Mouse (Mus musculus) stomach, embryonic 16.5 days (tissue): Measurements from ENCODE around the gene Tbl1xr1. TPM values are rescaled to one million over a fixed set of nuclear protein-coding genes. Genes with fewer than 3 reads are reported as not detected.

ENCODE experiments used
- ATAC-seq: fragments of 200-750 bp; cut with Nextera tagmentation; 2 replicates; pipeline ENCODE4 v1.8.0; 2017; ENCODE audit warnings: moderate number of reproducible peaks, moderate TSS enrichment; ENCODE audit not compliant: insufficient read depth, low FRiP score
- H3K27ac ChIP-seq: fragments of 300-500 bp; sonication (generic); 2 replicates; pipeline ENCODE4 v1.5.1; 2014; ENCODE audit warnings: low read length
- H3K27me3 ChIP-seq: fragments of 300-500 bp; sonication (generic); 2 replicates; pipeline ENCODE4 v1.6.1; 2014; ENCODE audit warnings: low read length, control low read depth, mixed read lengths; ENCODE audit not compliant: control insufficient read depth, insufficient read depth
- H3K36me3 ChIP-seq: fragments of 300-500 bp; sonication (generic); 2 replicates; pipeline ENCODE4 v1.6.1; 2014; ENCODE audit warnings: low read length; ENCODE audit not compliant: control insufficient read depth, insufficient read depth
- H3K4me1 ChIP-seq: fragments of 300-500 bp; sonication (generic); 2 replicates; pipeline ENCODE4 v1.6.1; 2014; ENCODE audit warnings: low read length, control low read depth, mixed read lengths; ENCODE audit not compliant: control insufficient read depth, insufficient read depth
- H3K4me2 ChIP-seq: fragments of 300-500 bp; sonication (generic); 2 replicates; pipeline ENCODE4 v1.6.1; 2014; ENCODE audit warnings: low read depth, low read length, mixed read lengths
- H3K4me3 ChIP-seq: fragments of 300-500 bp; sonication (generic); replicated peaks from 2 replicates; pipeline ENCODE4 v1.5.1; 2014; ENCODE audit warnings: mild to moderate bottlenecking, low read length
- H3K9ac ChIP-seq: fragments of 300-500 bp; sonication (generic); 2 replicates; pipeline ENCODE4 v1.6.1; 2014; ENCODE audit warnings: low read length
- H3K9me3 ChIP-seq: fragments of 300-500 bp; sonication (generic); replicated peaks from 2 replicates; pipeline ENCODE4 v1.6.1; 2016; ENCODE audit warnings: low read length, control low read depth; ENCODE audit not compliant: control insufficient read depth
- WGBS: fragments of 180-500 bp; shearing (Covaris S2); extraction: QIAGEN DNeasy Blood & Tissue Kit; methylation state at CpG from one replicate; pipeline ENCODE4 v1.1.7; 2014; 5-methylcytosine and 5-hydroxymethylcytosine counted together
- polyA plus RNA-seq: library from polyadenylated mRNA; unstranded; fragments of >200 nt; fragmentation: Nextera tagmentation; extraction: Ambion mirVana; gene quantifications from 2 replicates; pipeline ENCODE4 v1.2.1, GENCODE M21; 2015

Gene Tbl1xr1
- polyA plus RNA-seq, 1 experiment from 2014 or later: 18.5 TPM

DNA sequence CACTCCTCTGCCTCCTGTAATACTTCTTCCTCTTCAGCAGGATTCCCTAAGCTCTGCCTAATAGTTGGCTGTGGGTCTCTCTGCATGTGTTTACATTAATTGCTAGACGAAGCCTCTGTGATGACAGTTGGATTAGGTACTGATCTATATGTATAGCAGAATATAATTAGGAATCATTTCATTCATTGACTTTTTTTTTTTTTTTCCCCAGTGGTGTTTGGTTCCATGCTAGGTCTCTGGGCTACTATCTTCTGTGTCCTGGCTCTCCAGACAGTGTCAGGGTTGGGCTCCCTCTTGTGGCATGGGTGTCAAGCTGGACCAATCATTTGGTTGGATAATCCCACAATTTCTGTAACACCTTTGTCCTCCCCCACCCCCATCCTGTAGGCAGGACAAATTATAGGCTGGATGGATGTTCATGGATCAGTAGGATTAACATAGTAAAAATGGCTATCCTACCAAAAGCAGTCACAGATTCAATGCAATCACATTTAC lies 71.0 kb downstream of the Tbl1xr1 start:
- Histone ChIP-seq H3K36me3 (no peaks in the 10 kb centered on the region), H3K27ac (no peak overlapping the region), H3K4me3 (no peak overlapping the region), H3K27me3 (no peaks in the 10 kb centered on the region), H3K9me3 (no peaks in the 10 kb centered on the region), H3K4me2 (no peak overlapping the region), H3K4me1 (no peaks in the 10 kb centered on the region), H3K9ac (no peak overlapping the region)
- ATAC-seq: no peak
- WGBS: 43% methylated on average over 1 of the region's 1 CpGs

DNA sequence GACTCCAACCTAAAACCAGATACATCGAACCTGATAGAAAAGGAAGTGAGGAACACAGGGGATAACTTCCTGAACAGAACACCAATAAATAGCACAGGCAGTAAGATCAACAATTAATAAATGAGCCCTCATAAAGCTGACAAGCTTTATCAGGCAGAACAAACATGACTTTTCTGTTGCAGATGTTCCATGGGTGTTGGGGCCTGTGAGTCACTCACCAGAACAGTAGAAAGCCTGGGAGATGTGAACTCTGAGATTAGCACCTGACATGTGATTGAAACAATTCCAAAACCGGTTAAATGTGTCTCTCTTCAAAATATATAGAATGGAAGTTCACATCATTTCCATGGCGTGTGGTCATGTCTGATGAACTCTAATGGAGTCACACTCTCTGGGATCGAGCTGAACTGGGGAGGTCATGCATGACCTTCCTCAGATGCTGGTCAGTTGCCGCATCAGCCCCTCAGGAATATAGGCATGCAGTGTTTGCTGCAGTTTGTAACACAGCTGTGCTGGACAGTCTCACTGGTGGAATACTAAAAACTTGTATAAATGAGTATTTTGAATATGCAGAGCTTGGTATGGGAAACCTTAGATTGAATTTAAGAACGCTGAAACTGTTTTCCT lies 72.0 kb downstream of the Tbl1xr1 start:
- Histone ChIP-seq H3K4me1 (no peaks in the 10 kb centered on the region), H3K36me3 (no peaks in the 10 kb centered on the region), H3K4me2 (no peak overlapping the region), H3K9me3 (no peaks in the 10 kb centered on the region), H3K27ac (no peak overlapping the region), H3K27me3 (no peaks in the 10 kb centered on the region), H3K9ac (no peak overlapping the region), H3K4me3 (no peak overlapping the region)
- ATAC-seq: no peak
- 71% methylated on average over 6 of the region's 6 CpGs for WGBS

DNA sequence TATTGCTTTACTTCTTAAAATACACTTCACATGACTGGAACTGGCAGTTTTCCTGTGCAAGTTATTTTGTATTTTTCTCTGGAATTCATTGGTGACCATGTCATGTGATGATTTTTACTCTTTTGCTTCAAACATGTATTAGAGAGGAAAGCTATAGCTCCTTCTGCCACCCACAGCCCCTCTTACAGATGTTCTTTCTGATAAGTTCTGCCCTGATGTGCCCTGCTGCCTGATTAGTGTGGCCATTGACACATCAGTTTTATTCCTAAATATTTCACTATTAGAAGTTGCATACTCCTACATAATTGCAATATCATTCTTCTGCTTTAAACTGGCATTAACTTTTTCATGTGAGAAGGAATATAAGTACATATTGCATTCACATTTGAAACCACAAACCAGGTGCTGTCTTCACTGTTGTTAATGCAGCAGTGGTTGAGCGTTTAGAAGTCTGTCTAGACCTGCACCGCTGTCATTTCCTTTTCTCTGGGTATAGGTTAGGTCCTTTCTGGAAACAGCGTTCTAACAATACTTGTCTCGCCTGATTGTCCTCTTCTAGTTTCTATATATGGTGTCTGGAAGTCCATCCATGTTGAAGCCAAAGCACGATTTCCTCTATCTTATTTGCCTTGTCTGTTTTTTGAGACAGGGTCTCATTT lies 74.5 kb downstream of the Tbl1xr1 start:
- H3K9me3 ChIP-seq: no peaks in the 10 kb centered on the region
- H3K4me3 ChIP-seq: no peak overlapping the region
- WGBS: 83% methylated on average over 5 of the region's 5 CpGs
- H3K27ac ChIP-seq: no peak overlapping the region
- no peaks in the 10 kb centered on the region for H3K27me3 ChIP-seq
- no peak overlapping the region for H3K4me2 ChIP-seq
- H3K9ac ChIP-seq: no peak overlapping the region
- no peaks in the 10 kb centered on the region for H3K36me3 ChIP-seq
- ATAC-seq: no peak
- H3K4me1 ChIP-seq: no peaks in the 10 kb centered on the region

DNA sequence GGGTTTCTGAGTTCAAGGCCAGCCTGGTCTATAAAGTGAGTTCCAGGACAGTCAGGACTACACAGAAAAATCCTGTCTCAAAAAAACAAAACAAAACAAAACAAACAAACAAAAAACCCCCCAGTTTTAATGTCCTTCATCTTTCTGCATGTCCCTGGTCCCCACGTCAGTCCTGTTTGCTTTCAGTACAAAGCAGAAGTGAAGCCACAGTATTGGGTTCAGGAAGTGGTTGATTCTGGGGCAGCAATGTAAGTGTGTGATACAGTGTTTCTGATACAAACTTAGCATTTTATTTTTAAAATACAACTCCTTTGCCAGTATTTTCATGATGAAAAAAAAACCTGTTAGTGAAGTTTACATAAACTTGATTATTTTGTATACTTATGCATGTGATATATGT lies 76.3 kb downstream of the Tbl1xr1 start:
- no peak for ATAC-seq
- Histone ChIP-seq H3K4me2 (no peak overlapping the region), H3K9me3 (no peaks in the 10 kb centered on the region), H3K27ac (no peak overlapping the region), H3K36me3 (0 out of 2 replicates have a peak, but pooled peaks cover 4% of the 10 kb centered on the region), H3K27me3 (no peaks in the 10 kb centered on the region), H3K4me3 (no peak overlapping the region), H3K4me1 (no peaks in the 10 kb centered on the region), H3K9ac (no peak overlapping the region)
- 82% methylated on average over 1 of the region's 1 CpGs for WGBS

DNA sequence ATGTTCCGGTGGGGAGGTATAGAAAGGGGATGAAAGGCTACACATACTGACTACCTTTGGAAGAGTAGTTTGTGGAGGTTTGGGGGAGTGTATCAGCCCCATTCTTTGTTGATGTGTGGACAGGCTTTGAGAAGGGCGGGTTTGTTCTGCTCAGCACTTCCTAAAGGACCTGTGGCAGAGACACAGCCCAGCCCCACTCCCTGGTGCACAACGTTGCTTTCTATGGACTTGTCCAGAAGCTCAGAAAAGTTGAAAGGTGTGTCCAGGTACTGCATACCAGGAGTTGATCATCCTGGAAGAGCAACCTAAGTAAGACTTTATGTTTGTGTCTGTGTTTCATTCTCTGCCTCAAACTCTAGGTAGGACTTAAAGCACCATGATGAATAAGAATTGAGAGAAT lies 78.1 kb downstream of the Tbl1xr1 start:
- no peak for ATAC-seq
- H3K4me2 ChIP-seq: no peak overlapping the region

DNA sequence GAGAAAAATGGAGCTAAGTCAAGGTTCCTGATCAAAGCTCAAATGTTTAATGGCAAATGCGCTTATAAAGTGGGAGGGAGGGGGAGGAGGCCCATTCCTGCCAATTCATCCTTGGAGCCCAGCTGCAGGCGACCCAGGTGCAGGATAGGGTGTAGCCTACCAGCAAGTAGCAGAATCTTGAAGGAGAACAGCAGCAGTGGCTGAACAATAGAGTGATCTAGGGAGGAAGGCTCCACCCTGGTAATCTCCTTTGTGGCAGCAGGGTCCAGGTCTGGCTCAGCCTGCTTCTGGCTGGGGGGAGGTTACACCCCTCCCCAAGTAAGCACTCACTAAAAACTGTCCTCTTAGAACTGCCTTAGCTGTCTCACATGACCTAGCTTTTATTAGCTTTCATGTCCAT lies 79.9 kb downstream of the Tbl1xr1 start:
- H3K4me2 ChIP-seq: no peak overlapping the region
- no peak overlapping the region for H3K4me3 ChIP-seq
- H3K27me3 ChIP-seq: no peaks in the 10 kb centered on the region
- 75% methylated on average over 2 of the region's 2 CpGs for WGBS
- 0 out of 2 replicates have a peak, but pooled peaks cover 4% of the 10 kb centered on the region for H3K36me3 ChIP-seq
- H3K9ac ChIP-seq: no peak overlapping the region
- H3K4me1 ChIP-seq: no peaks in the 10 kb centered on the region
- no peak overlapping the region for H3K27ac ChIP-seq
- H3K9me3 ChIP-seq: no peaks in the 10 kb centered on the region
- no peak for ATAC-seq

More for the DNA sequence above, 78.1 kb downstream of the Tbl1xr1 start:
- Histone ChIP-seq H3K4me1 (no peaks in the 10 kb centered on the region), H3K36me3 (0 out of 2 replicates have a peak, but pooled peaks cover 4% of the 10 kb centered on the region), H3K27ac (no peak overlapping the region), H3K27me3 (no peaks in the 10 kb centered on the region), H3K4me3 (no peak overlapping the region), H3K9ac (no peak overlapping the region), H3K9me3 (no peaks in the 10 kb centered on the region)
- 75% methylated on average over 3 of the region's 3 CpGs for WGBS

DNA sequence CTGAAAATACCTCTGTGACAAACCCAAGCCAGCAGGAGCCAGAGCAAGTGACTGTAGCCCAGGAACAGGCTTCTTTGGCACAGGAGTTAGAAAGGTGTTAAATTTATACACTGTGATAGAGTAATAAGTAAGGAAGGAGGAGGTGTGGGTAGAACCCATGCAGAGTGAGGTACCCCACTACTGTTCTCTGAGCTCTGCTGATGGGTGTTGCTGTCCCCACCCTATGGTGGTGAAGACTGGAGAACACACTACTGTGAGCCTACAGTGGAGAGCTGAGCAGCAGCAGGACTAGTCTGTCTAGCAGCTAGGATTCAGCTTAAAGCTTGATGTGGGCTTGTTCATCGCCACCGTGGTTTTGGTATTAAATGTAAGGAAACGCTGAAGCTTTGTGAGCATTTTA lies 86.5 kb downstream of the Tbl1xr1 start:
- Histone ChIP-seq H3K27me3 (no peaks in the 10 kb centered on the region), H3K4me1 (no peaks in the 10 kb centered on the region), H3K9me3 (no peaks in the 10 kb centered on the region), H3K4me2 (no peak overlapping the region), H3K4me3 (no peak overlapping the region), H3K36me3 (no peaks in the 10 kb centered on the region), H3K9ac (no peak overlapping the region), H3K27ac (no peak overlapping the region)
- WGBS: 96% methylated on average over 3 of the region's 3 CpGs
- no peak for ATAC-seq

DNA sequence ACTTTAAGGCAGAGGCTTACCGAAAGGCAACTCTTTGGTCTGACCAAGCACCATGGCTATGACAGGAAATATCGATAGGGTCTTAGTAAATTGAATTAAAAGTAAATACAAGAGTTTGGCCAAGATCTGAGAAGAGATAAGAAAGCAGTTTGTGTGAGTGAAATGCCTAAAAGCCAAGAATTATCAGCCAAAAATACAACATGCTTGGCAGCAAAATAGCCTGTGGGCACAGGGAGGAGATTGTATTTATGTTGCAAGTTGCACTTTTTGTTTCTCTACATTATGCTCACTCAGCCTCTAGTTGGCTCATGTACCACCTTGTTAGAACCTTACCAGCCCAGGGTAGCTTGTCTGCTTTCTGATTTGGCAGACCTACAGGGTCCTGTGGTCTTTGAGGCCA lies 91.4 kb downstream of the Tbl1xr1 start:
- no peaks in the 10 kb centered on the region for H3K9me3 ChIP-seq
- 73% methylated on average over 2 of the region's 2 CpGs for WGBS
- no peak overlapping the region for H3K4me3 ChIP-seq
- H3K36me3 ChIP-seq: no peaks in the 10 kb centered on the region
- no peak overlapping the region for H3K4me2 ChIP-seq
- no peak for ATAC-seq
- no peaks in the 10 kb centered on the region for H3K27me3 ChIP-seq
- no peak overlapping the region for H3K27ac ChIP-seq
- H3K4me1 ChIP-seq: no peaks in the 10 kb centered on the region
- no peak overlapping the region for H3K9ac ChIP-seq

DNA sequence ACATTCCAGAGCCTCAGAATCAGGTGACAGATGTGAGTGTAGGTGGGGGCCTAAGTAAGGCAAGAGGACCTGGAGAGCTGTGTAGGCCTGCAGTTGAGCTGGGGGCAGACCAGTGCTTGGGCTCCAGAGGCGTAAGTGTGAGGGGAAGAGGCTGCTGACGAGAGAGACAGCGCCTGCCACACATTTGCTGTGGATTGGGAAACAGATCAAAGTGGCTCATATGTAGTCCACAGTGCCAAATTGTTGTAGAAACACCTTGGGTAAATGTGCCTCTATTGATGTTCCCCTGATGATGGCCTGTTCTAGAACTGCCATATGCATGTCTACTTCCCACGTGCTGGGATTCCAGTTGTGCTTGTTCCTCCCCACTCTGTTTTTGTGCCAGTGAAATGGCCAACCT lies 92.0 kb downstream of the Tbl1xr1 start:
- no peak overlapping the region for H3K9ac ChIP-seq
- no peak for ATAC-seq
- H3K9me3 ChIP-seq: no peaks in the 10 kb centered on the region
- H3K27ac ChIP-seq: no peak overlapping the region
- no peaks in the 10 kb centered on the region; the same call in 1 of the 2 replicates for H3K4me1 ChIP-seq
- H3K4me3 ChIP-seq: no peak overlapping the region
- 89% methylated on average over 4 of the region's 4 CpGs for WGBS
- no peaks in the 10 kb centered on the region for H3K36me3 ChIP-seq
- no peaks in the 10 kb centered on the region for H3K27me3 ChIP-seq
- H3K4me2 ChIP-seq: no peak overlapping the region
